Comparison of ENCODE assay signal across 8 mouse cellular contexts in genomic region chr1:119256097-119256473, GRCm38 (mm10).
A peak's percentile ranks its signal among the peaks of the same experiment; 100 is the strongest.
DNase-seq lines count a peak whose midpoint lies in the region; ATAC-seq lines count a peak whose summit lies in the region.

No protein-coding gene starts in this region.

- H3K4me3 ChIP-seq in forebrain, embryonic 14.5 days (ENCODE audit: low read depth, low read length), result no peak overlapping the region
- H3K4me3 ChIP-seq in midbrain, embryonic 11.5 days (ENCODE audit: low read depth, low read length), result no peak overlapping the region

- no peak overlapping the region for H3K4me2 ChIP-seq in forebrain, embryonic 14.5 days (ENCODE audit: low read length)
- no peak overlapping the region for H3K4me2 ChIP-seq in midbrain, embryonic 11.5 days

- peak; percentile 12 for DNase-seq in layer of hippocampus, adult 11-12 months (ENCODE audit: low spot score)
- no peak for DNase-seq in layer of hippocampus, postnatal 36 days
- DNase-seq in adipocyte (ENCODE audit: low spot score), result peak; percentile 18
- DNase-seq in forebrain, embryonic 14.5 days (ENCODE audit: low spot score), result peak; percentile 53
- peak; percentile 83 for DNase-seq in midbrain, embryonic 11.5 days (ENCODE audit: low spot score, missing footprints)
- no peak for DNase-seq in spleen, postnatal 4 days (ENCODE audit: low spot score in 2 of 2)
- DNase-seq in frontal cortex, adult 2 months (ENCODE audit: extremely low spot score in 1 of 2, low spot score in 1 of 2), result no peak
- no peak for DNase-seq in urinary bladder, adult 18-20 months (ENCODE audit: low spot score in 2 of 2)

- no peak overlapping the region for H3K9ac ChIP-seq in forebrain, embryonic 14.5 days (ENCODE audit: low read length)
- no peak overlapping the region for H3K9ac ChIP-seq in midbrain, embryonic 11.5 days (ENCODE audit: low read length)

- peak overlapping the region; percentile 63 for H3K27ac ChIP-seq in forebrain, embryonic 14.5 days (ENCODE audit: low read depth, low read length)
- H3K27ac ChIP-seq in midbrain, embryonic 11.5 days (ENCODE audit: low read depth, low read length), result no peak overlapping the region

- WGBS in forebrain, embryonic 14.5 days, result 49% methylated on average over 5 of the region's 5 CpGs
- 40% methylated on average over 5 of the region's 5 CpGs for WGBS in midbrain, embryonic 11.5 days

- peak; percentile 1 for ATAC-seq in forebrain, embryonic 14.5 days
- 0 out of 2 replicates have a peak, but pooled peaks have one; percentile 6 for ATAC-seq in midbrain, embryonic 11.5 days (ENCODE audit: low FRiP score)

- no peaks in the 10 kb centered on the region for H3K4me1 ChIP-seq in forebrain, embryonic 14.5 days (ENCODE audit: control insufficient read depth, insufficient read depth, low read length)
- H3K4me1 ChIP-seq in midbrain, embryonic 11.5 days (ENCODE audit: control insufficient read depth, insufficient read depth, low read length), result peaks cover 6% of the 10 kb centered on the region

- no peaks in the 10 kb centered on the region for H3K36me3 ChIP-seq in forebrain, embryonic 14.5 days (ENCODE audit: control insufficient read depth, insufficient read depth, low read length)
- no peaks in the 10 kb centered on the region for H3K36me3 ChIP-seq in midbrain, embryonic 11.5 days (ENCODE audit: control insufficient read depth, insufficient read depth, low read length)

- no peaks in the 10 kb centered on the region for H3K9me3 ChIP-seq in forebrain, embryonic 14.5 days (replicated peaks; ENCODE audit: control insufficient read depth, low read length)
- H3K9me3 ChIP-seq in midbrain, embryonic 11.5 days (ENCODE audit: control insufficient read depth, low read length), result no peaks in the 10 kb centered on the region

- no peaks in the 10 kb centered on the region for H3K27me3 ChIP-seq in forebrain, embryonic 14.5 days (replicated peaks; ENCODE audit: control insufficient read depth, insufficient read depth, low read length)
- H3K27me3 ChIP-seq in midbrain, embryonic 11.5 days (ENCODE audit: control insufficient read depth, insufficient read depth, low read length), result no peaks in the 10 kb centered on the region

Comparison
In these comparisons a context has a peak if more than half of its experiments do, and no peak if none do; other contexts are left out.
1. DNase-seq: peak in layer of hippocampus, adult 11-12 months (single experiment), adipocyte (single experiment), forebrain, embryonic 14.5 days (single experiment) and midbrain, embryonic 11.5 days (single experiment); none in layer of hippocampus, postnatal 36 days (0 of 2), spleen, postnatal 4 days (0 of 2), frontal cortex, adult 2 months (0 of 2) and urinary bladder, adult 18-20 months (0 of 2).